ENCODE assay signal across 8 mouse cellular contexts in the genomic region with DNA sequence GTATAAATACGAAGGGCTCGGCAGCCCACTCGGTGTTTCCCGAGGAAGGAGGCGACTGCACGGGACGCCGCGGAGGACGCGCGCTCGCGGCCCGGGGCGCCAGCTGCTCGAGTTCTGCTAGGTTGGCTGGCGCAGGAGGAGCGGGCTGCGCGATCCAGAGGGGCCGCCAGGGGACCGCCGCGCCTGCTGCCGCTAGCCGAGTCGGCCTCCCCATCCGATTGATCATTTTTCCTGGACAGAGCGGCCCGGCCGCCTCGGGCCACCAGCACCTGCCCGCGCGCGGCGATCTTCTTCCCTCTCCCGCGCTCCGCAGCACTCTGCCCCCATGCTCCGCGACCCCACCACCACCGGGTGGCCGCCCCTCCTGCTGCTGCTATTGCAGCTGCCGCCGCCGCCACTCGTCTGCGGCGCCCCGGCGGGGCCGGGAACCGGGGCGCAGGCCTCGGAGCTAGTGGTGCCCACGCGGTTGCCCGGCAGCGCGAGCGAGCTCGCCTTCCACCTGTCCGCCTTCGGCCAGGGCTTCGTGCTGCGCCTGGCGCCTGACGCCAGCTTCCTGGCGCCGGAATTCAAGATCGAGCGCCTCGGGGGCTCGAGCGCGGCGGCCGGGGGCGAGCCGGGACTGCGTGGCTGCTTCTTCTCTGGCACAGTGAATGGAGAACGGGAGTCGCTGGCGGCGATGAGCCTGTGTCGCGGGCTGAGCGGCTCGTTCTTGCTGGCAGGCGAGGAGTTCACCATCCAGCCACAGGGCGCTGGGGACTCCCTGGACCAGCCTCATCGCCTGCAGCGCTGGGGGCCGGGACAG. TPM values are rescaled to one million over a fixed set of nuclear protein-coding genes. Genes with fewer than 3 reads are reported as not detected.
DNase-seq lines count a peak whose midpoint lies in the region; ATAC-seq and TF ChIP-seq lines count a peak whose summit lies in the region.

A gene (plus strand): TSS at position 51 of the 802 bp plus-strand sequence.

- TF ChIP-seq CTCF in brain, embryonic 14.5 days (IDR thresholded peaks at IDR 0.05; ENCODE audit: borderline replicate concordance, extremely low read depth, insufficient read depth, insufficient read length) = peak; percentile 61

- H3K27me3 ChIP-seq in kidney, embryonic 14.5 days (ENCODE audit: control insufficient read depth, insufficient read depth, low read length) = peaks cover 59% of the 10 kb centered on the region
- peaks cover 68% of the 10 kb centered on the region for H3K27me3 ChIP-seq in liver, embryonic 15.5 days

- intact Hi-C loops in gastrocnemius, postnatal 14 days (cut with DNase I; ENCODE audit: low total_unique reads) = loop anchor here (5.0 kb wide), 1 partner anchor 140 kb away; no protein-coding TSS in a partner anchor

- no peak for TF ChIP-seq POLR2A in brain, embryonic 14.5 days (IDR thresholded peaks at IDR 0.05; ENCODE audit: borderline replicate concordance, extremely low read depth, insufficient read depth, insufficient read length, poor library complexity, severe bottlenecking)

- peak; percentile 81 for ATAC-seq in kidney, embryonic 14.5 days (ENCODE audit: low FRiP score, low TSS enrichment)
- no peak for ATAC-seq in liver, embryonic 15.5 days (ENCODE audit: insufficient read depth)

- H3K27ac ChIP-seq in kidney, embryonic 14.5 days (ENCODE audit: low read depth, low read length) = no peak within 1 kb of the TSS
- H3K27ac ChIP-seq in liver, embryonic 15.5 days (replicated peaks) = no peak within 1 kb of the TSS

- no peaks in the 10 kb centered on the region for H3K9me3 ChIP-seq in kidney, embryonic 14.5 days (ENCODE audit: control insufficient read depth, low read length)
- H3K9me3 ChIP-seq in liver, embryonic 15.5 days (replicated peaks) = no peaks in the 10 kb centered on the region

- peaks cover 4% of the 10 kb centered on the region; the same call in 1 of the 2 replicates for H3K4me1 ChIP-seq in kidney, embryonic 14.5 days (ENCODE audit: control insufficient read depth, insufficient read depth, low read length)
- no peaks in the 10 kb centered on the region for H3K4me1 ChIP-seq in liver, embryonic 15.5 days (replicated peaks)

- H3K9ac ChIP-seq in kidney, embryonic 14.5 days (ENCODE audit: low read depth, low read length) = peak within 1 kb of the TSS; percentile 52
- no peak within 1 kb of the TSS for H3K9ac ChIP-seq in liver, embryonic 15.5 days

- peak within 1 kb of the TSS; percentile 99 for H3K4me2 ChIP-seq in kidney, embryonic 14.5 days (replicated peaks; ENCODE audit: low read depth, low read length)
- peak within 1 kb of the TSS; percentile 61 for H3K4me2 ChIP-seq in liver, embryonic 15.5 days

- H3K4me3 ChIP-seq in kidney, embryonic 14.5 days (ENCODE audit: low read length) = peak within 1 kb of the TSS; percentile 59
- H3K4me3 ChIP-seq in liver, embryonic 15.5 days (replicated peaks) = peak within 1 kb of the TSS; percentile 39

- H3K36me3 ChIP-seq in kidney, embryonic 14.5 days (ENCODE audit: control insufficient read depth, insufficient read depth, low read length) = no peaks in the 10 kb centered on the region
- H3K36me3 ChIP-seq in liver, embryonic 15.5 days (replicated peaks) = no peaks in the 10 kb centered on the region

- WGBS in kidney, embryonic 14.5 days = under 1% methylated on average over 84 of the region's 96 CpGs
- WGBS in liver, embryonic 15.5 days (ENCODE audit: insufficient replicate concordance) = under 1% methylated on average over 96 of the region's 96 CpGs

- DNase-seq in left cerebral cortex, adult 18-20 months (ENCODE audit: low spot score in 2 of 2) = peak; percentile 24 to 58
- DNase-seq in left cerebral cortex, adult 11 months (ENCODE audit: low spot score) = no peak
- DNase-seq in brain, embryonic 14.5 days (ENCODE audit: low read depth) = peak; percentile 82
- DNase-seq in gastrocnemius, postnatal 14 days = peak; percentile 66
- peak; percentile 60 for DNase-seq in right cerebral cortex, postnatal 14 days
- DNase-seq in spleen, postnatal 36 days (ENCODE audit: low spot score in 2 of 2) = no peak

RNA-seq across cellular contexts. Expression of the gene that starts here (rescaled TPM):
- 1 to 10 TPM; 4.1 to 4.5 TPM for total RNA-seq in left cerebral cortex, adult 18-20 months (2021)
- polyA plus RNA-seq in brain, embryonic 14.5 days (2012; rRNA removed) = 1.0 and 1.6 TPM in 2 replicates
- total RNA-seq in gastrocnemius, postnatal 14 days (2021) = 1 to 10 TPM; 3.8 to 4.2 TPM
- polyA plus RNA-seq in kidney, embryonic 14.5 days (2014; fragmentation: Nextera tagmentation; extraction: Ambion mirVana) = 0.35 and 0.40 TPM in 2 replicates
- polyA plus RNA-seq in liver, embryonic 15.5 days (2015; fragmentation: Nextera tagmentation; extraction: Ambion mirVana) = 0.13 and 0.15 TPM in 2 replicates

Comparison
In these comparisons a context has a peak if more than half of its experiments do, and no peak if none do; other contexts are left out.
1. DNase-seq: peak in left cerebral cortex, adult 18-20 months (2 of 2), brain, embryonic 14.5 days (single experiment), gastrocnemius, postnatal 14 days (single experiment) and right cerebral cortex, postnatal 14 days (single experiment); none in left cerebral cortex, adult 11 months (single experiment) and spleen, postnatal 36 days (0 of 2).
2. Peak in ATAC-seq, H3K4me3 ChIP-seq, H3K9ac ChIP-seq and H3K4me2 ChIP-seq in kidney, embryonic 14.5 days; RNA of the gene not detected or under 1 TPM.